Mouse (Mus musculus) embryonic facial prominence, embryonic 14.5 days (tissue): Measurements from ENCODE around the gene Hs3st3a1. TPM values are rescaled to one million over a fixed set of nuclear protein-coding genes. Genes with fewer than 3 reads are reported as not detected.

Experiments
- ATAC-seq: fragments of 200-750 bp; cut with Nextera tagmentation; 2 replicates; pipeline ENCODE4 v1.8.0; 2017; ENCODE audit warnings: low read depth, moderate number of reproducible peaks, moderate TSS enrichment
- DNase-seq: peaks from one replicate; pipeline ENCODE4 v3.0.0-alpha.2; 2015; ENCODE audit warnings: low spot score
- H3K27ac ChIP-seq: fragments of 300-500 bp; sonication (generic); replicated peaks from 2 replicates; pipeline ENCODE4 v1.5.1; 2014; ENCODE audit warnings: low read depth, mild to moderate bottlenecking, low read length, moderate library complexity
- H3K27me3 ChIP-seq: fragments of 300-500 bp; sonication (generic); replicated peaks from 2 replicates; pipeline ENCODE4 v1.6.1; 2014; ENCODE audit warnings: low read length; ENCODE audit not compliant: control insufficient read depth, insufficient read depth
- H3K36me3 ChIP-seq: fragments of 300-500 bp; sonication (generic); 2 replicates; pipeline ENCODE4 v1.6.1; 2014; ENCODE audit warnings: low read length, mixed read lengths; ENCODE audit not compliant: control insufficient read depth, insufficient read depth
- H3K4me1 ChIP-seq: fragments of 300-500 bp; sonication (generic); 2 replicates; pipeline ENCODE4 v1.6.1; 2014; ENCODE audit warnings: antibody characterized with exemption, low read length; ENCODE audit not compliant: control insufficient read depth, insufficient read depth
- H3K4me2 ChIP-seq: fragments of 300-500 bp; sonication (generic); 2 replicates; pipeline ENCODE4 v1.6.1; 2014; ENCODE audit warnings: low read depth, mild to moderate bottlenecking, low read length, moderate library complexity, mixed read lengths
- H3K4me3 ChIP-seq: fragments of 300-500 bp; sonication (generic); 2 replicates; pipeline ENCODE4 v1.5.1; 2014; ENCODE audit warnings: low read depth, mild to moderate bottlenecking, low read length
- H3K9ac ChIP-seq: fragments of 300-500 bp; sonication (generic); 2 replicates; pipeline ENCODE4 v1.6.1; 2014; ENCODE audit warnings: low read depth, mild to moderate bottlenecking, low read length, moderate library complexity, mixed read lengths
- H3K9me3 ChIP-seq: fragments of 300-500 bp; sonication (generic); 2 replicates; pipeline ENCODE4 v1.6.1; 2016; ENCODE audit warnings: low read length; ENCODE audit not compliant: control insufficient read depth
- WGBS: fragments of 180-500 bp; shearing (Covaris S2); extraction: QIAGEN DNeasy Blood & Tissue Kit; methylation state at CpG from one replicate; pipeline ENCODE4 v1.1.7; 2014; 5-methylcytosine and 5-hydroxymethylcytosine counted together
- polyA plus RNA-seq: library from polyadenylated mRNA; unstranded; fragments of >200 nt; fragmentation: Nextera tagmentation; extraction: Ambion mirVana; gene quantifications from 2 replicates; pipeline ENCODE4 v1.2.1, GENCODE M21; 2014

The Hs3st3a1 gene
- 2.1 and 2.5 TPM in 2 replicates for polyA plus RNA-seq

GRCm38 (mm10) chr11:64434611-64435545, at the start of gene Hs3st3a1:
Gene Hs3st3a1 (plus strand): TSS chr11:64435332.
- peak; percentile 89 for DNase-seq
- peak within 1 kb of the TSS; percentile 83 for H3K9ac ChIP-seq
- H3K36me3 ChIP-seq = no peaks in the 10 kb centered on the region
- no peaks in the 10 kb centered on the region for H3K9me3 ChIP-seq
- peaks cover 3% of the 10 kb centered on the region; the same call in 1 of the 2 replicates for H3K4me1 ChIP-seq
- peak; percentile 88 for ATAC-seq
- peak within 1 kb of the TSS; percentile 84 for H3K27ac ChIP-seq
- H3K4me3 ChIP-seq = peak within 1 kb of the TSS; percentile 68
- under 1% methylated on average over 27 of the region's 36 CpGs for WGBS
- H3K4me2 ChIP-seq = peak within 1 kb of the TSS; percentile 98
- peaks cover 12% of the 10 kb centered on the region; the same call in 1 of the 2 replicates for H3K27me3 ChIP-seq

DNA sequence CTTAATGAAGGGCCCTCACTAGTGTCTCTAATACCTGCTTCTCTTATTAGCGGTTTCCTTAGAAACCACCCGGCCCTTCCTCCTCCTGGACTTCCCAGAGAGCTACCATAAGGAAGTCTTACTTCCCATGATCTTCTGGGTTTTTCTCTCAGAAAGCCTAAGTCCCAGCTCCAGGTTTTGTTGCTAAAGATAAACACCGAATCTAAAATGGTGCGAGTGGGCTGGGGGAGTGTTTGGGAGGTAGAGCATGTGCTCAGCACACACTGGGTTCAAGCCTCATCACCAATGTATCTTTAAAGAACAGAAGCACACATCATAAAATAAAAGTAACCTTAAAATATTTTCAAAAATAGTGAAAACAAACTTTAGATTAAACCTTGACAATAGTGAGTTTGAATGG, 48.8 kb upstream of the Hs3st3a1 start:
- Histone ChIP-seq H3K4me3 (no peak overlapping the region), H3K9me3 (no peaks in the 10 kb centered on the region), H3K27me3 (no peaks in the 10 kb centered on the region), H3K4me1 (no peaks in the 10 kb centered on the region), H3K27ac (no peak overlapping the region), H3K9ac (no peak overlapping the region), H3K36me3 (no peaks in the 10 kb centered on the region), H3K4me2 (no peak overlapping the region)
- DNase-seq = no peak
- 92% methylated on average over 4 of the region's 4 CpGs for WGBS
- ATAC-seq = no peak

- Histone ChIP-seq H3K36me3 (no peaks in the 10 kb centered on the region), H3K9me3 (no peaks in the 10 kb centered on the region), H3K27me3 (no peaks in the 10 kb centered on the region), H3K27ac (no peak overlapping the region), H3K9ac (no peak overlapping the region), H3K4me3 (no peak overlapping the region), H3K4me2 (peak overlapping the region; percentile 16), H3K4me1 (no peaks in the 10 kb centered on the region)
- DNase-seq = peak; percentile 77
- peak; percentile 90 for ATAC-seq
- 8% methylated on average over 6 of the region's 7 CpGs for WGBS
Measured at GRCm38 (mm10) chr11:64396331-64396881, 38.7 kb upstream of the Hs3st3a1 start.

- no peak overlapping the region for H3K4me2 ChIP-seq
- ATAC-seq = no peak
Measured at GRCm38 (mm10) chr11:64396949-64397348, 38.2 kb upstream of the Hs3st3a1 start.

DNA sequence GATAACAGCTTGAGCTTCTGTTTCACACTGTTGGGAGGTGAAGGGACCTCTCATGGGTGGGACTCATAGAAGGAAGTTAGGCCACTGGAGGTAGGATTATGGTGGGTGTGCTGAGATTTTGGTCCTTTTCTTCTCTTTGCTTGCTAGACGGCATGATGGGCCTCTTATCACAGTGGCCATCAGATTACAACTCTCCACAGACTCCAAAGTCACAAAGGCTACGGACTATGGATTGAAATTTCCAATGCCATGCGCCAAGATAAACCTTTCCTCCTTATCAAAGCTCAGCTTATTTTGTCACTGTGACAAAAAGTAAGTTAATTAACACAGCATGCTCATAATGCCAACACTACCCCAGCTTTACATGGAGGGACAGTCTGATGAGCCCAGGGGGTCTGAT, 37.5 kb upstream of the Hs3st3a1 start:
- Histone ChIP-seq H3K27me3 (no peaks in the 10 kb centered on the region), H3K36me3 (no peaks in the 10 kb centered on the region), H3K27ac (no peak overlapping the region), H3K4me1 (no peaks in the 10 kb centered on the region), H3K9me3 (no peaks in the 10 kb centered on the region), H3K4me2 (no peak overlapping the region), H3K4me3 (no peak overlapping the region), H3K9ac (no peak overlapping the region)
- DNase-seq = no peak
- WGBS = 73% methylated on average over 3 of the region's 3 CpGs
- ATAC-seq = no peak

More at GRCm38 (mm10) chr11:64396949-64397348, 38.2 kb upstream of the Hs3st3a1 start:
- 71% methylated on average over 6 of the region's 6 CpGs for WGBS
- Histone ChIP-seq H3K4me1 (no peaks in the 10 kb centered on the region), H3K27ac (no peak overlapping the region), H3K9me3 (no peaks in the 10 kb centered on the region), H3K27me3 (no peaks in the 10 kb centered on the region), H3K4me3 (no peak overlapping the region), H3K9ac (no peak overlapping the region), H3K36me3 (no peaks in the 10 kb centered on the region)
- DNase-seq = no peak

DNA sequence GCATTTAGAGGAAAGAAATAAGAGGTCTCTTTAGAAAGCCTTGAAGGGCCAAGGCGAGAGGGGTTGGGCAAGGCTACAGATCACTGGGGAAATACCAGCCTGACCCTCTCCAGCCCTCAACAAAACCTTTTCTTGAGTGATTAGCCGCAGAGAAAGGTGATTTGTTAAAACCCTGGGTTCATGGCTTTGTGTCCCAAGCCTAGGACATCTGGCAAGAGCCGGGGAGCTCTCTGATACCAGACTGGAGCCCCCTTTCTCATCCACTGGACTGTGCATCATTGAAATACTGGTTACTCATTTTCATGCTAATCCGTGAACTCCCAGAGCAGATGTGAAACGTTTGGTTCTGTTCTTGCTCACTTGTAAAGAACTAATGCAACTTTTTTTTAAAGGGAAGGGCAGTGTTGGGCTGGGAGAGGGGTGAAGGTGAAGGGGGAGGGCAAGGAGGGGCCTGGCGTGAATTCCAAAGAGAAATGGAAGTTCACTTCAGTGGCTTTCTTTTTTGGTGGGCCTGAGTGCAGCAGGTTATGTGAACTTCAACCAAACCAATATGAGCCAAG, 34.5 kb upstream of the Hs3st3a1 start:
- Histone ChIP-seq H3K4me3 (no peak overlapping the region), H3K4me1 (no peaks in the 10 kb centered on the region), H3K9me3 (no peaks in the 10 kb centered on the region), H3K4me2 (no peak overlapping the region), H3K9ac (no peak overlapping the region), H3K36me3 (no peaks in the 10 kb centered on the region), H3K27ac (no peak overlapping the region), H3K27me3 (no peaks in the 10 kb centered on the region)
- no peak for DNase-seq
- ATAC-seq = no peak
- 64% methylated on average over 6 of the region's 6 CpGs for WGBS

GRCm38 (mm10) chr11:64418969-64419368, 16.2 kb upstream of the Hs3st3a1 start:
- Histone ChIP-seq H3K4me3 (no peak overlapping the region), H3K4me2 (no peak overlapping the region), H3K36me3 (no peaks in the 10 kb centered on the region), H3K9me3 (peaks cover 3% of the 10 kb centered on the region; the same call in 1 of the 2 replicates), H3K27me3 (no peaks in the 10 kb centered on the region), H3K9ac (no peak overlapping the region), H3K27ac (no peak overlapping the region), H3K4me1 (no peaks in the 10 kb centered on the region)
- peak; percentile 28 for DNase-seq
- ATAC-seq = no peak
- WGBS = 40% methylated on average over 1 of the region's 1 CpGs

- Histone ChIP-seq H3K36me3 (no peaks in the 10 kb centered on the region), H3K9me3 (no peaks in the 10 kb centered on the region), H3K4me2 (peak overlapping the region; percentile 98), H3K4me3 (peak overlapping the region; percentile 68), H3K27me3 (peaks cover 12% of the 10 kb centered on the region; the same call in 1 of the 2 replicates), H3K9ac (peak overlapping the region; percentile 83), H3K4me1 (peaks cover 3% of the 10 kb centered on the region; the same call in 1 of the 2 replicates), H3K27ac (peak overlapping the region; percentile 84)
- under 1% methylated on average over 45 of the region's 81 CpGs for WGBS
- ATAC-seq = peak; percentile 62
- DNase-seq = peak; percentile 27
Measured at GRCm38 (mm10) chr11:64435546-64436411, 647 bp downstream of the Hs3st3a1 start.
